Mouse (Mus musculus): Measurements from ENCODE around the gene Sgsm1.

GRCm38 (mm10) chr5:113358833-113359232 is 48.2 kb upstream of the Sgsm1 start:
- no peak for TF ChIP-seq EP300 (IDR thresholded peaks at IDR 0.05; ENCODE audit: low read depth)
- no peak for TF ChIP-seq CTCF (IDR thresholded peaks at IDR 0.05; ENCODE audit: low read depth)
